Mouse (Mus musculus) cortical plate, adult 2 months (tissue): ENCODE results near the gene Rab43. TPM values are rescaled to one million over a fixed set of nuclear protein-coding genes. Genes with fewer than 3 reads are reported as not detected.

ENCODE experiments used
- H3K27ac ChIP-seq: fragments of 200-500 bp; 2 replicates; pipeline ENCODE4 v1.5.1; 2012; ENCODE audit warnings: low read length, control low read depth, inconsistent platforms; ENCODE audit not compliant: insufficient read depth
- H3K4me1 ChIP-seq: fragments of 200-500 bp; 2 replicates; pipeline ENCODE4 v1.6.1; 2011; ENCODE audit warnings: low read length; ENCODE audit not compliant: control insufficient read depth, insufficient read depth
- H3K4me3 ChIP-seq: fragments of 200-500 bp; 2 replicates; pipeline ENCODE4 v1.5.1; 2011; ENCODE audit warnings: mild to moderate bottlenecking, low read length, control low read depth; ENCODE audit not compliant: insufficient read depth
- CTCF ChIP-seq: fragments of 200-500 bp; IDR thresholded peaks from 2 replicates; pipeline ENCODE4 v1.5.1; 2011; ENCODE audit warnings: mild to moderate bottlenecking, control low read depth, low read length; ENCODE audit not compliant: insufficient read depth; ENCODE audit errors: extremely low read depth
- POLR2A ChIP-seq: fragments of 200-500 bp; IDR thresholded peaks from 2 replicates; pipeline ENCODE4 v1.6.1; 2011; ENCODE audit warnings: mild to moderate bottlenecking, low read length, control low read depth; ENCODE audit not compliant: insufficient read depth; ENCODE audit errors: extremely low read depth
- polyA plus RNA-seq: library from polyadenylated mRNA; depleted of rRNA; stranded (reverse); fragments of >200 nt; gene quantifications from 2 replicates; pipeline ENCODE4 v1.2.3, GENCODE M21; 2012

The Rab43 gene
- polyA plus RNA-seq, 1 experiment, result 14.4 TPM

DNA sequence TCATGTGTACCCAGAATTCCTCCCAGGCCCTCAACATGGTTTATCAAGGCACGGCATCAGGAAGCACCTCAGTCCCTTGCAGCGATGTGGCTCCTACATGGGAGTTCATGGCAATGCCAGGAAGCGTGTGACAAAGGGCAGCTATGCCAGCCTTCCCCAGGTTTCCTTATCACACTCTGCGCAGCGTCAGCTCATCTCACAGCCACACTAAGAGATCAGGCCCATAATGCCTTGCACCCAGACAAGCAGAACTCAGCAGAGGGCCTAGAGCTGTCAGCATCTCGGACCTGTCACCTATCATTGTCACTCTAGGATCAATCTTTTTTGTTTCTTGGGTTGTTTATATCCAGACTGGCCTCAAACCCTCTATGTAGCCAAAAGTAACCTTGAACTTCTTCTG is 12.4 kb downstream of the Rab43 start:
- Histone ChIP-seq H3K27ac (no peak overlapping the region), H3K4me3 (no peak overlapping the region), H3K4me1 (no peaks in the 10 kb centered on the region)
- no peak for TF ChIP-seq POLR2A
- no peak for TF ChIP-seq CTCF

DNA sequence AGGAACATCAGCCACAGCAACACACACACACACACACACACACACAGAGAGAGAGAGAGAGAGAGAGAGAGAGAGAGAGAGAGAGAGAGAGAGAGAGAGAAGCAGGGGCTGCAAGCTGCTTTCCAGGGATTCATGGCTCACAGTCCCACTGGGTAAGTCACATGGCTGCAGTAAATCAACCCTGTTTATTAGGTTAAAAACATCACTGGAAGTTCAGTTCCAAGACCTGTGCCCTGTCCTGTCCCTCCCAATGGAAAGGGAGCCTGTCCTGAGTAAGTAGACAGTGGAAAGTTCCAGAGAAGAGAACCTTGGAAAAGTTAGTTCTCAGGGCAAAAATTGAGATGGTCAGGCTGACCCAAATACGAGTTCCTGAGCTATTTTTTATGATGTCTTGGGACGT is 14.6 kb downstream of the Rab43 start:
- no peaks in the 10 kb centered on the region for H3K4me1 ChIP-seq
- H3K4me3 ChIP-seq, result no peak overlapping the region
- H3K27ac ChIP-seq, result no peak overlapping the region
- TF ChIP-seq CTCF (no peak), POLR2A (no peak)

DNA sequence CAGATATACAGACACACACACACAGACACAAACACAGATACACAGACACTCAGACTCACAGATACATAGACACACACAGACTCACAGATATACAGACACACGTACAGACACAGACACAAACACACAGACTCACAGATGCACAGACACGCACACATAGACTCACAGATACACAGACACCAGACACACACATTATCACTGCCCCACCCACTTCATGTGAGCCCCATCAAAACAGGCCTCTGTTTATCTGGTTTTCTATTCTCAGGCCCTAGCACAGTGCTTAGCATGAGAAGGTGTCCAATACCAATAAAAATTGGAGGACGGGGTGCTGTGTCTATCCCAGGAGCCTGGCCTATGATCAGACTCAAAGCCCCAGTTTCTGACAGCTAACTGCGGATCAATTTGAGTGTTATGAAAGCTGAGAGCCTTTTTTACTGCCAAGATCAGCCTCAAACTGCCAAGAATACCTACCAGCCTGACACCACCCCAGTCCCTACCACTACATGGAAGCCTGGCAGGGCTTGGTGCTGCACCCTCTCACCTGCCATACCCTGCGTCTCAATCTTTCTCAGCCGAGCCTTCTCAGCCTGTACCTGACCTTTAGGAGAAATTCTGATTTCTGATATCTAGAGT is 15.6 kb downstream of the Rab43 start:
- H3K4me3 ChIP-seq, result no peak overlapping the region
- TF ChIP-seq POLR2A, result no peak
- TF ChIP-seq CTCF, result no peak
- no peak overlapping the region for H3K27ac ChIP-seq
- H3K4me1 ChIP-seq, result no peaks in the 10 kb centered on the region

GRCm38 (mm10) chr6:87795385-87796150 is 16.4 kb downstream of the Rab43 start:
- Histone ChIP-seq H3K27ac (no peak overlapping the region), H3K4me3 (no peak overlapping the region), H3K4me1 (no peaks in the 10 kb centered on the region)
- TF ChIP-seq POLR2A (no peak), CTCF (no peak)

DNA sequence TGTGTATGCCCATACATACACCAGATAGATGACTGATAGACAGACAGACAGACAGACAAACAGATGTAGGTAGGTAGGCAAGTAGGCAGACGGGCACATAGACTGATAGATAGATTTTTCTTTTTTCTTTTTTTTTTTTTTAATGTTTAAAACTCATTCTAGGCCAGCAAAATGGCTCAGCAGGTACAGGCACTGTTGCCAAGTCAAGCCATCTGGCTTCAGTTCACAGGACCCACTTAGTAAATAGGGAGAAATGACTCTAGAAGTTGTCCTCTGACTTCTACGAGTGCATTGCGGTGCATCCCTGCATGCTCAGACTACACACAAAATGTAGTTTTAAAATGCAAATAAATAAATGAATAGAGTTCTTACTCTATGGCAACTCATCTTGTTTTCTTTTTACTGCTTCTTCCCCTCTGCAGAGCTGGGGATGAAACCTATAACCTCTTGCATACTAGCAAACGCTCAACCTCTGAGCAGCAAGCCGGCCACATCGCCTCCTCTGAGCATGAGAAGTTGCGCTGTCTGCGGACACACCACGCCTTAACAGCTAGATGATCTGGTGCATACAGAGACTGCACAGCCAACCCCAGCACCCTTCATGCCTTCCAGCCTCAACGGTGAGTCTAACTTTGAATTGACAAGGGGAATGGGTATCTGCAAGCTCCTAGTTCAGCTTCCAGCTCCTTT is 18.0 kb downstream of the Rab43 start:
- TF ChIP-seq CTCF, result no peak
- no peak for TF ChIP-seq POLR2A
- H3K4me1 ChIP-seq, result no peaks in the 10 kb centered on the region
- H3K27ac ChIP-seq, result no peak overlapping the region
- H3K4me3 ChIP-seq, result no peak overlapping the region

DNA sequence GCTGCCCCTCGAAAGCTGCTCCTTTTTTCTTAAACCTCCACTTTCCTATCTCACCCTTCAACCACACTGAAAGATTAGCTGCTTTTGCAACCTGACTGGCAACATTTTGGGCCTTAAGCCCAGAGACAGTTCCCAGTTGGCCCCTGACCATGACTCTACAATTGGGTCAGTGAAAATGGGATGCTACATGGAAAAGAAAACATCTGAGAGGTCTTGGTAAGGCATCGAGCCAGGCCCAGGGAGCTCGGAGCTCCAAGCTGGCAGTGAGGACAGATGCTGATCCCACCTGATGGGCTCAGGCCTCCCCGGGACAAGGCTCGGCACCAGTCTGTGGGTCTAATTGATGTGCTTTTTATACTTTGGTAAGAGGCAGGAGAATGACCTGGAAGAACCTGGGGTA is 20.1 kb downstream of the Rab43 start:
- H3K27ac ChIP-seq, result no peak overlapping the region
- no peak for TF ChIP-seq CTCF
- no peak for TF ChIP-seq POLR2A
- no peak overlapping the region for H3K4me3 ChIP-seq
- no peaks in the 10 kb centered on the region for H3K4me1 ChIP-seq

- Histone ChIP-seq H3K4me1 (no peaks in the 10 kb centered on the region), H3K27ac (no peak overlapping the region), H3K4me3 (no peak overlapping the region)
- no peak for TF ChIP-seq POLR2A
- TF ChIP-seq CTCF, result no peak
These were observed 21.0 kb downstream of the Rab43 start for GRCm38 (mm10) chr6:87790779-87791480.

DNA sequence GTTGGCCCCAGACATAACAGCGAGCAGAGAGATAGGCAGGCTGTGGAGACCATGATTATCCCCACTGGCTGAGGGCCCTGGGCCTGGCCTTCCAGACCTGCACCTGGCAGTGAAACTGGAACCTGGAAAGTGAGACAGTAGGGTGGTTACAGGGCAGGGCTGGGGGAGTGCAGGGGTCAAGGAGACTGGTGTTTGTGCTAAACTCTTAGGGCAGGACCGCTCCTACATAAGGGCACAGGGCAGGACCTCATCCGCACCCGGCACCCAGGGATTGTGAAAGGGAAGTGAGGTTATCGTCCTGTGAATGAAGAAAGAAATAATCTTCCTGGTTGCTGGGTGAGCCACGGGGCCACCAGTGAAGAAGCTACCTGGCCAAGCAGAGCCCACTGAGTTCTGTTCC is 22.2 kb downstream of the Rab43 start:
- Histone ChIP-seq H3K4me1 (no peaks in the 10 kb centered on the region), H3K27ac (no peak overlapping the region), H3K4me3 (no peak overlapping the region)
- TF ChIP-seq POLR2A, result no peak
- no peak for TF ChIP-seq CTCF

- Histone ChIP-seq H3K27ac (no peak overlapping the region), H3K4me1 (no peaks in the 10 kb centered on the region), H3K4me3 (no peak overlapping the region)
- no peak for TF ChIP-seq POLR2A
- no peak for TF ChIP-seq CTCF
These were observed 22.9 kb downstream of the Rab43 start for GRCm38 (mm10) chr6:87788896-87789587.
